Mouse (Mus musculus) myocyte (in vitro differentiated cells): Measurements from ENCODE around the gene Mst1r.
A peak's percentile ranks its signal among the peaks of the same experiment; 100 is the strongest.

ENCODE experiments used
- E2F4 ChIP-seq: IDR thresholded peaks from one replicate; pipeline ENCODE4 v1.6.1; 2011; ENCODE audit warnings: mild to moderate bottlenecking, control low read depth, moderate library complexity; ENCODE audit not compliant: insufficient read depth
- MAX ChIP-seq: IDR thresholded peaks from one replicate; pipeline ENCODE4 v1.6.1; 2011; ENCODE audit warnings: low read depth, mild to moderate bottlenecking, control low read depth
- MYOG ChIP-seq, 3 experiments: IDR thresholded peaks; one replicate each; pipeline ENCODE4 v1.6.1; 2011; ENCODE audit warnings: control low read depth in 2 of 3, low read depth in 2 of 3, mild to moderate bottlenecking in 2 of 3; ENCODE audit not compliant: insufficient read length in 2 of 3, control insufficient read depth in 1 of 3, insufficient read depth in 1 of 3
- POLR2A ChIP-seq: IDR thresholded peaks from one replicate; pipeline ENCODE4 v1.6.1; 2011; ENCODE audit warnings: low read depth, mild to moderate bottlenecking, control low read depth, moderate library complexity; ENCODE audit not compliant: insufficient read length
- POLR2AphosphoS2 ChIP-seq: IDR thresholded peaks from one replicate; pipeline ENCODE4 v1.6.1; 2011; ENCODE audit warnings: low read depth, control low read depth; ENCODE audit not compliant: insufficient read length
- TCF12 ChIP-seq: IDR thresholded peaks from one replicate; pipeline ENCODE4 v1.6.1; 2011; ENCODE audit warnings: mild to moderate bottlenecking, control low read depth; ENCODE audit not compliant: poor library complexity, insufficient read depth, severe bottlenecking

DNA sequence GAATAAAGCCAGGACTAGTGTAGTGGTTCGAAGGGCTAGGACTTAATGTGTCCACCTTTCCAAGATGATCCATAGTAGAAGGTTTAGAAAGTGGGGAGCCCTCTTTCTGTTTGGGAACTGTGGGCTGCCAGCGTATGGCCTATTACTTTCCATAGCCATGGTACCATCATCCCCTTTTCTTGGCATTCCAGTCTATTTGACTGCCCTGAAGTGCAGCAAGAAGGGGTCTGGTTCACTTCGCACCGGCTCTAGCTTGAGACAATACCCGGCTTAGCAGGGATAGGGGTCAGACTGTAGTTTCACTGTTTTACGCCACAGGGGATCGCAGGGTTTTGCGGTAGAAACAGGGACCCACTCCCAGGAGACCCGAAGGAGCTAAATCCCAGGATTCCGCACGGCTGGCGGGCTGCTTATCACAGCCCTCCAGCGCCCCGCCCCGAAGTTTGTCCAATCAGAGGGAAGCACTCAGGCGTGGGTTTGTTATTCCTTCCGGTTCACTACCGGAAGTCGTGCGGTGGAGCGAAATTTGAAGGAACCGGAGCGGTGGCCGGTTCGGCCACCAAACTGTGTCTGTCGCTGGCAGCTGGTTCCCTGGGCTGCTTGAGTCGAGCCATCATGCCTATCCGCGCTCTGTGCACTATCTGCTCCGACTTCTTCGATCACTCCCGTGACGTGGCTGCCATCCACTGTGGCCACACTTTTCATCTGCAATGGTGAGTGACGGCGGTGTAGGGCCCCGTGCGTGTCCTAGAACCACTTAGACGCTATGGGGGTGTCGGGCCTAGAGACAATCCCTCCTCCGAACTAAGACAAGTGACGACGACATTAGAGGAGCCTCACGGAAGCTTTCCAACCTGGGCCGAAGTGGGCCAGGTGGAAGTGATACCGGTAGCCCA lies 44.0 kb downstream of the Mst1r start:
- TF ChIP-seq POLR2A: peak; percentile 71
- TF ChIP-seq TCF12: no peak
- no peak for TF ChIP-seq MAX
- peak; percentile 61 for TF ChIP-seq POLR2AphosphoS2
- no peak for TF ChIP-seq MYOG (IDR thresholded peaks at IDR 0.05; ENCODE audit: control insufficient read depth in 1 of 3, insufficient read depth in 1 of 3, insufficient read length in 2 of 3, low read depth in 2 of 3)
- peak; percentile 99 for TF ChIP-seq E2F4
